In genomic region chr11:119033874-119034558, GRCm38 (mm10) we compare ENCODE assay signal across 8 mouse cellular contexts. TPM values are rescaled to one million over a fixed set of nuclear protein-coding genes. Genes with fewer than 3 reads are reported as not detected.
DNase-seq lines count a peak whose midpoint lies in the region; ATAC-seq and TF ChIP-seq lines count a peak whose summit lies in the region.

No protein-coding gene starts in this region.

- WGBS in forebrain, embryonic 16.5 days = under 1% methylated on average over 26 of the region's 26 CpGs
- WGBS in hindbrain, embryonic 10.5 days = under 1% methylated on average over 26 of the region's 26 CpGs

- no peak overlapping the region for H3K9ac ChIP-seq in forebrain, embryonic 16.5 days (replicated peaks; ENCODE audit: low read depth, low read length)

- TF ChIP-seq CTCF in left cerebral cortex, adult 2 months (IDR thresholded peaks at IDR 0.05) = peak; percentile 92

- peak; percentile 72 for DNase-seq in cerebellum, adult 11 months
- peak; percentile 39 for DNase-seq in c-Kit-positive CD71-positive TER-119-negative erythroid progenitor cells, embryonic 14.5 days (ENCODE audit: low read depth)
- peak; percentile 84 for DNase-seq in hindbrain, embryonic 10.5 days (ENCODE audit: low spot score)
- DNase-seq in left cerebral cortex, adult 2 months (ENCODE audit: extremely low spot score in 1 of 2, low spot score in 2 of 2) = peak; percentile 71 to 80
- peak; percentile 70 to 85 for DNase-seq in spleen, adult 18-20 months

- H3K27me3 ChIP-seq in forebrain, embryonic 16.5 days (replicated peaks; ENCODE audit: control insufficient read depth, insufficient read depth, low read length) = peaks cover 27% of the 10 kb centered on the region
- peaks cover 61% of the 10 kb centered on the region for H3K27me3 ChIP-seq in hindbrain, embryonic 10.5 days (ENCODE audit: insufficient read depth, poor library complexity, severe bottlenecking)

- no peak overlapping the region for H3K27ac ChIP-seq in forebrain, embryonic 16.5 days (ENCODE audit: low read length)
- no peak overlapping the region for H3K27ac ChIP-seq in hindbrain, embryonic 10.5 days
- no peak overlapping the region for H3K27ac ChIP-seq in left cerebral cortex, adult 2 months

- 0 out of 2 replicates have a peak overlapping the region, but pooled peaks have one; percentile 3 for H3K4me3 ChIP-seq in forebrain, embryonic 16.5 days (replicated peaks; ENCODE audit: low read length)
- peak overlapping the region; percentile 39 for H3K4me3 ChIP-seq in hindbrain, embryonic 10.5 days
- peak overlapping the region; percentile 30; the same call in 1 of the 2 replicates for H3K4me3 ChIP-seq in left cerebral cortex, adult 2 months

- H3K36me3 ChIP-seq in forebrain, embryonic 16.5 days (ENCODE audit: control insufficient read depth, insufficient read depth) = peaks cover 6% of the 10 kb centered on the region
- peaks cover 30% of the 10 kb centered on the region for H3K36me3 ChIP-seq in hindbrain, embryonic 10.5 days

- H3K4me1 ChIP-seq in forebrain, embryonic 16.5 days (replicated peaks; ENCODE audit: control insufficient read depth, insufficient read depth, low read length) = peaks cover 44% of the 10 kb centered on the region
- H3K4me1 ChIP-seq in hindbrain, embryonic 10.5 days (replicated peaks) = peaks cover 66% of the 10 kb centered on the region

- ATAC-seq in cerebellum, adult (ENCODE audit: insufficient number of reproducible peaks, low FRiP score, low TSS enrichment) = no peak
- peak; percentile 37 for ATAC-seq in forebrain, embryonic 16.5 days
- peak; percentile 73 for ATAC-seq in megakaryocyte-erythroid progenitor cell, adult 5-6 weeks (replicated peaks; ENCODE audit: low FRiP score, low TSS enrichment, poor library complexity, severe bottlenecking)

- H3K4me2 ChIP-seq in forebrain, embryonic 16.5 days (ENCODE audit: low read length) = peak overlapping the region; percentile 31

- intact Hi-C loops in left cerebral cortex, adult 2 months (cut with DNase I) = loop anchor here (1.0 kb wide), 1 partner anchor 156 kb away; no protein-coding TSS in a partner anchor

- H3K9me3 ChIP-seq in forebrain, embryonic 16.5 days (ENCODE audit: control insufficient read depth, low read length) = no peaks in the 10 kb centered on the region
- no peaks in the 10 kb centered on the region for H3K9me3 ChIP-seq in hindbrain, embryonic 10.5 days

RNA-seq across cellular contexts. Expression of gene Cbx8, which starts 6.8 kb away (rescaled TPM):
- polyA plus RNA-seq in forebrain, embryonic 16.5 days (2015; fragmentation: Nextera tagmentation; extraction: Ambion mirVana) = 12.3 and 13.4 TPM in 2 replicates
- 11.2 and 13.0 TPM in 2 replicates for polyA plus RNA-seq in hindbrain, embryonic 10.5 days (2016; fragmentation: Nextera tagmentation; extraction: Ambion mirVana)
- total RNA-seq in left cerebral cortex, adult 2 months (2021) = 10 to 100 TPM; 11.1 to 11.2 TPM
- total RNA-seq in megakaryocyte-erythroid progenitor cell, adult 5-6 weeks (2014; fragmentation: Nextera tagmentation) = 1.3 and 2.2 TPM in 2 replicates
- total RNA-seq in megakaryocyte-erythroid progenitor cell, adult 5-6 weeks (2017) = 0.70 and 1.2 TPM in 2 replicates

RNA-seq across cellular contexts. Expression of gene Cbx2, which starts 11.3 kb away (rescaled TPM):
- 24.9 and 26.7 TPM in 2 replicates for polyA plus RNA-seq in forebrain, embryonic 16.5 days (2015; fragmentation: Nextera tagmentation; extraction: Ambion mirVana)
- 86.6 and 112 TPM in 2 replicates for polyA plus RNA-seq in hindbrain, embryonic 10.5 days (2016; fragmentation: Nextera tagmentation; extraction: Ambion mirVana)
- 1 to 10 TPM; 3.2 to 3.4 TPM for total RNA-seq in left cerebral cortex, adult 2 months (2021)
- total RNA-seq in megakaryocyte-erythroid progenitor cell, adult 5-6 weeks (2014; fragmentation: Nextera tagmentation) = 9.7 and 10.4 TPM in 2 replicates
- 6.2 and 6.4 TPM in 2 replicates for total RNA-seq in megakaryocyte-erythroid progenitor cell, adult 5-6 weeks (2017)

RNA-seq across cellular contexts. Expression of gene Enpp7, which starts 46.0 kb away (rescaled TPM):
- polyA plus RNA-seq in forebrain, embryonic 16.5 days (2015; fragmentation: Nextera tagmentation; extraction: Ambion mirVana) = not detected in 2 replicates
- polyA plus RNA-seq in hindbrain, embryonic 10.5 days (2016; fragmentation: Nextera tagmentation; extraction: Ambion mirVana) = not detected in 2 replicates
- not detected for total RNA-seq in left cerebral cortex, adult 2 months (2021)
- not detected in 2 replicates for total RNA-seq in megakaryocyte-erythroid progenitor cell, adult 5-6 weeks (2014; fragmentation: Nextera tagmentation)
- total RNA-seq in megakaryocyte-erythroid progenitor cell, adult 5-6 weeks (2017) = not detected in 2 replicates

RNA-seq across cellular contexts. Expression of gene Cbx4, which starts 52.0 kb away (rescaled TPM):
- polyA plus RNA-seq in forebrain, embryonic 16.5 days (2015; fragmentation: Nextera tagmentation; extraction: Ambion mirVana) = 18.1 and 18.5 TPM in 2 replicates
- 4.4 and 8.2 TPM in 2 replicates for polyA plus RNA-seq in hindbrain, embryonic 10.5 days (2016; fragmentation: Nextera tagmentation; extraction: Ambion mirVana)
- total RNA-seq in left cerebral cortex, adult 2 months (2021) = 10 to 100 TPM; 51.4 to 54.3 TPM
- 5.2 and 5.4 TPM in 2 replicates for total RNA-seq in megakaryocyte-erythroid progenitor cell, adult 5-6 weeks (2014; fragmentation: Nextera tagmentation)
- total RNA-seq in megakaryocyte-erythroid progenitor cell, adult 5-6 weeks (2017) = 3.9 and 11.6 TPM in 2 replicates
